Mouse (Mus musculus) urinary bladder, postnatal 4 days (tissue): ENCODE measurements around the gene Cit.

Experiments
- DNase-seq, 2 experiments: peaks; one replicate each; pipeline ENCODE4 v3.0.0; 2021 to 2022; ENCODE audit warnings: low spot score in 2 of 2

Cit gene

GRCm38 (mm10) chr5:116037731-116038130, 192.7 kb downstream of the Cit start:
- DNase-seq = no peak

- DNase-seq = no peak
These were observed 194.6 kb downstream of the Cit start for GRCm38 (mm10) chr5:116039706-116040105.

- no peak for DNase-seq
These were observed 197.2 kb downstream of the Cit start for GRCm38 (mm10) chr5:116042241-116042640.

- DNase-seq = no peak
These were observed 200.5 kb downstream of the Cit start for GRCm38 (mm10) chr5:116045581-116045980.

- no peak for DNase-seq
These were observed 201.2 kb downstream of the Cit start for GRCm38 (mm10) chr5:116046246-116046645.

GRCm38 (mm10) chr5:116048321-116048720, 203.2 kb downstream of the Cit start:
- no peak for DNase-seq

GRCm38 (mm10) chr5:116049821-116050220, 204.7 kb downstream of the Cit start:
- no peak for DNase-seq

GRCm38 (mm10) chr5:116052171-116052570, 207.1 kb downstream of the Cit start:
- DNase-seq = no peak

- DNase-seq = no peak
These were observed 207.7 kb downstream of the Cit start for GRCm38 (mm10) chr5:116052826-116053225.
